Mouse (Mus musculus) stomach, postnatal 0 days (tissue): ENCODE measurements around the gene Prdx1. TPM values are rescaled to one million over a fixed set of nuclear protein-coding genes. Genes with fewer than 3 reads are reported as not detected.

Experiments
- ATAC-seq: fragments of 200-750 bp; cut with Nextera tagmentation; 2 replicates; pipeline ENCODE4 v1.8.0; 2017; ENCODE audit not compliant: low FRiP score, low TSS enrichment
- DNase-seq: peaks from one replicate; pipeline ENCODE4 v3.0.0-alpha.2; 2016; ENCODE audit warnings: low spot score
- H3K27ac ChIP-seq: fragments of 300-500 bp; sonication (generic); replicated peaks from 2 replicates; pipeline ENCODE4 v1.5.1; 2014; ENCODE audit warnings: mild to moderate bottlenecking, control low read depth
- H3K27me3 ChIP-seq: fragments of 300-500 bp; sonication (generic); 2 replicates; pipeline ENCODE4 v1.6.1; 2014; ENCODE audit warnings: low read length; ENCODE audit not compliant: control insufficient read depth, insufficient read depth
- H3K36me3 ChIP-seq: fragments of 300-500 bp; sonication (generic); 2 replicates; pipeline ENCODE4 v1.6.1; 2014; ENCODE audit warnings: low read length, mixed read lengths; ENCODE audit not compliant: control insufficient read depth, insufficient read depth
- H3K4me1 ChIP-seq: fragments of 300-500 bp; sonication (generic); replicated peaks from 2 replicates; pipeline ENCODE4 v1.6.1; 2014; ENCODE audit warnings: antibody characterized with exemption; ENCODE audit not compliant: control insufficient read depth, insufficient read depth
- H3K4me2 ChIP-seq: fragments of 300-500 bp; sonication (generic); replicated peaks from 2 replicates; pipeline ENCODE4 v1.6.1; 2014; ENCODE audit warnings: low read depth, mild to moderate bottlenecking, control low read depth, moderate library complexity
- H3K4me3 ChIP-seq: fragments of 300-500 bp; sonication (generic); 2 replicates; pipeline ENCODE4 v1.5.1; 2014; ENCODE audit warnings: low read depth, low read length, control low read depth
- H3K9ac ChIP-seq: fragments of 300-500 bp; sonication (generic); 2 replicates; pipeline ENCODE4 v1.6.1; 2014; ENCODE audit warnings: mild to moderate bottlenecking, low read length, control low read depth, mixed read lengths
- H3K9me3 ChIP-seq: fragments of 300-500 bp; sonication (generic); 2 replicates; pipeline ENCODE4 v1.6.1; 2016; ENCODE audit warnings: low read length; ENCODE audit not compliant: control insufficient read depth
- CTCF ChIP-seq: IDR thresholded peaks from 2 replicates; pipeline ENCODE4 v1.5.1; 2016; ENCODE audit warnings: antibody characterized with exemption, low read depth, mild to moderate bottlenecking, moderate library complexity
- EP300 ChIP-seq: optimal IDR thresholded peaks from 2 replicates; pipeline ENCODE3; 2016; ENCODE audit warnings: antibody characterized with exemption
- WGBS: fragments of 180-500 bp; shearing (Covaris S2); extraction: QIAGEN DNeasy Blood & Tissue Kit; methylation state at CpG from one replicate; pipeline ENCODE4 v1.1.7; 2014; 5-methylcytosine and 5-hydroxymethylcytosine counted together
- polyA plus RNA-seq: library from polyadenylated mRNA; unstranded; fragments of >200 nt; fragmentation: Nextera tagmentation; extraction: Ambion mirVana; gene quantifications from 2 replicates; pipeline ENCODE4 v1.2.1, GENCODE M21; 2015

The Prdx1 gene
- 1,868 and 2,021 TPM in 2 replicates for polyA plus RNA-seq

GRCm38 (mm10) chr4:116685402-116686061, at the start of gene Prdx1:
TSS of gene Prdx1 (plus strand) at chr4:116685544.
- Histone ChIP-seq H3K27me3 (no peaks in the 10 kb centered on the region), H3K27ac (peak within 1 kb of the TSS; percentile 99), H3K4me1 (peaks cover 3% of the 10 kb centered on the region; the same call in 1 of the 2 replicates), H3K9ac (peak within 1 kb of the TSS; percentile 85), H3K36me3 (0 out of 2 replicates have a peak, but pooled peaks cover 7% of the 10 kb centered on the region), H3K4me2 (peak within 1 kb of the TSS; percentile 56), H3K9me3 (no peaks in the 10 kb centered on the region), H3K4me3 (peak within 1 kb of the TSS; percentile 71)
- peak; percentile 96 for DNase-seq
- peak; percentile 99 for TF ChIP-seq EP300
- TF ChIP-seq CTCF = peak; percentile 89
- under 1% methylated on average over 56 of the region's 56 CpGs for WGBS
- peak; percentile 93 for ATAC-seq

DNA sequence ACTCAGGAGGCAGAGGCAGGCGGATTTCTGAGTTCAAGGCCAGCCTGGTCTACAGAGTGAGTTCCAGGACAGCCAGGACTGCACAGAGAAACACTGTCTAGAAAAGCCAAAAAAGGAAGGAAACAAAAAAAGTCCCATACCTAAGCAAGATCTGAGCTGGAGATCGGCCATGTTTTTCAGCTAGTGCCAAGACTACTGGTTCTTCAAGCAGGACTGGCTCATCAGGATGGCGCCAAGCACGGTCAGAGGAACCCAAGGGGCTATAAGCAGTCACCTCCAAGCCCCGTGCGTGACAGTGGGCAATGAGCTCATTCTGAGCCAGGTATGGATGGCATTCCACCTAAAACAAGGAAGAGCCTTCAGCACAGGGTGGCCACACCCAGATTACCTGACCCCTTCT, 46.5 kb upstream of the Prdx1 start:
- ATAC-seq (peak; percentile 26; the same call in 1 of the 2 replicates), DNase-seq (no peak)
- Histone ChIP-seq H3K9me3 (no peaks in the 10 kb centered on the region), H3K4me2 (no peak overlapping the region), H3K9ac (no peak overlapping the region), H3K4me3 (no peak overlapping the region), H3K4me1 (no peaks in the 10 kb centered on the region), H3K27me3 (no peaks in the 10 kb centered on the region), H3K27ac (no peak overlapping the region), H3K36me3 (peaks cover 27% of the 10 kb centered on the region)
- WGBS = 86% methylated on average over 6 of the region's 6 CpGs
- TF ChIP-seq EP300 (no peak), CTCF (no peak)

DNA sequence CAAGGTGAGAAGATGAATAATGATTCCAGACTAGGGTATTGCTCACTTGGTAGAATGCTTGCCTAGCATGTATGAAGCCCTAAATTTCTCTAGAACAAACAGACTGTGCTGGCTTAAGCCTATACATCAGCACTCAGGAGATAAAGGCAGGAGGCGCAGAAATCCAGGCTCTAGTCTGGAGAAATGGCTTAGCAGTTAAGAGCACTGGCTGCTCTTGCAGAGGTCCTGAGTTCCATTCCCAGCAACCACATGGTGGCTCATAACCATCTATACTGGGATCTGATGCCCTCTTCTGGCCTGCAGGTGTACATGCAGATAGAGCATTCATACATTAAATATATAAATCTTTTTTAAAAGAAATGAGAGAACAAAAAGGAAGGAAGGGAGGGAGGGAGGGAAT, 43.3 kb upstream of the Prdx1 start:
- H3K27ac ChIP-seq = no peak overlapping the region
- 100% methylated on average over 1 of the region's 1 CpGs for WGBS
- H3K4me1 ChIP-seq = no peaks in the 10 kb centered on the region
- no peak for ATAC-seq
- H3K4me3 ChIP-seq = no peak overlapping the region
- TF ChIP-seq CTCF (peak; percentile 55), EP300 (no peak)
- H3K9me3 ChIP-seq = no peaks in the 10 kb centered on the region
- H3K36me3 ChIP-seq = peaks cover 25% of the 10 kb centered on the region
- H3K9ac ChIP-seq = no peak overlapping the region
- no peak overlapping the region for H3K4me2 ChIP-seq
- no peaks in the 10 kb centered on the region for H3K27me3 ChIP-seq
- no peak for DNase-seq

DNA sequence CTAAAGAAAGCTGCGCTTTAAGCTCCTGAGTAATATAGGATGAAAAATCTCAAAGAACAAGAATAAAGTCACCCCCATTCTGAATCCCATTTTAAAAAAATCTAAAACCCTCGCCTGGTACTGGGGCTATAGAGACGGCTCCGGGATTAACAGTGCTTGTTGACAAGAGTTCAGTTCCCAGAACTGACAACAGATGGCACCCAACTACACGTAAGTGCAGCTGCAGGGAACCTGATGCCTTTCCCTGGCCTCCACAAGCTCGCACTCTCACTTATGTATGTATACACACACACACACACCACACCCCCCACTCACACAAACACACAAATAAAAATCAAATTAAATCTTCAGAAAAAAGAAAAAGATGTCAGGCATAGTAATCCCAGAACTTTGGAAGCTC, 41.0 kb upstream of the Prdx1 start:
- no peak overlapping the region for H3K4me2 ChIP-seq
- H3K36me3 ChIP-seq = peaks cover 13% of the 10 kb centered on the region
- TF ChIP-seq CTCF (peak; percentile 76), EP300 (no peak)
- H3K27ac ChIP-seq = no peak overlapping the region
- H3K9me3 ChIP-seq = no peaks in the 10 kb centered on the region
- 42% methylated on average over 6 of the region's 6 CpGs for WGBS
- H3K4me1 ChIP-seq = no peaks in the 10 kb centered on the region
- H3K4me3 ChIP-seq = no peak overlapping the region
- ATAC-seq (peak; percentile 60), DNase-seq (peak; percentile 46)
- H3K27me3 ChIP-seq = no peaks in the 10 kb centered on the region
- no peak overlapping the region for H3K9ac ChIP-seq

GRCm38 (mm10) chr4:116645624-116646023, 39.7 kb upstream of the Prdx1 start:
- no peak overlapping the region for H3K9ac ChIP-seq
- no peak overlapping the region for H3K4me2 ChIP-seq
- H3K4me3 ChIP-seq = no peak overlapping the region
- ATAC-seq (peak; percentile 39; the same call in 1 of the 2 replicates), DNase-seq (no peak)
- 71% methylated on average over 7 of the region's 7 CpGs for WGBS
- H3K36me3 ChIP-seq = peaks cover 10% of the 10 kb centered on the region
- no peak overlapping the region; the same call in 1 of the 2 replicates for H3K27ac ChIP-seq
- H3K4me1 ChIP-seq = no peaks in the 10 kb centered on the region
- H3K9me3 ChIP-seq = no peaks in the 10 kb centered on the region
- no peak for TF ChIP-seq EP300
- TF ChIP-seq CTCF = no peak
- H3K27me3 ChIP-seq = no peaks in the 10 kb centered on the region

GRCm38 (mm10) chr4:116649411-116649810, 35.9 kb upstream of the Prdx1 start:
- no peak overlapping the region for H3K4me3 ChIP-seq
- H3K4me1 ChIP-seq = no peaks in the 10 kb centered on the region
- 87% methylated on average over 2 of the region's 2 CpGs for WGBS
- H3K27ac ChIP-seq = no peak overlapping the region
- H3K27me3 ChIP-seq = no peaks in the 10 kb centered on the region
- ATAC-seq (no peak), DNase-seq (no peak)
- TF ChIP-seq EP300 (no peak), CTCF (no peak)
- peak overlapping the region; percentile 69; the same call in 1 of the 2 replicates for H3K4me2 ChIP-seq
- H3K36me3 ChIP-seq = 0 out of 2 replicates have a peak, but pooled peaks cover 4% of the 10 kb centered on the region
- H3K9me3 ChIP-seq = no peaks in the 10 kb centered on the region
- no peak overlapping the region for H3K9ac ChIP-seq
